Mouse (Mus musculus): Measurements from ENCODE around the gene Klhl29. TPM values are rescaled to one million over a fixed set of nuclear protein-coding genes. Genes with fewer than 3 reads are reported as not detected.

The Klhl29 gene
- total and polyA plus RNA-seq, 3 experiments, result not detected

DNA sequence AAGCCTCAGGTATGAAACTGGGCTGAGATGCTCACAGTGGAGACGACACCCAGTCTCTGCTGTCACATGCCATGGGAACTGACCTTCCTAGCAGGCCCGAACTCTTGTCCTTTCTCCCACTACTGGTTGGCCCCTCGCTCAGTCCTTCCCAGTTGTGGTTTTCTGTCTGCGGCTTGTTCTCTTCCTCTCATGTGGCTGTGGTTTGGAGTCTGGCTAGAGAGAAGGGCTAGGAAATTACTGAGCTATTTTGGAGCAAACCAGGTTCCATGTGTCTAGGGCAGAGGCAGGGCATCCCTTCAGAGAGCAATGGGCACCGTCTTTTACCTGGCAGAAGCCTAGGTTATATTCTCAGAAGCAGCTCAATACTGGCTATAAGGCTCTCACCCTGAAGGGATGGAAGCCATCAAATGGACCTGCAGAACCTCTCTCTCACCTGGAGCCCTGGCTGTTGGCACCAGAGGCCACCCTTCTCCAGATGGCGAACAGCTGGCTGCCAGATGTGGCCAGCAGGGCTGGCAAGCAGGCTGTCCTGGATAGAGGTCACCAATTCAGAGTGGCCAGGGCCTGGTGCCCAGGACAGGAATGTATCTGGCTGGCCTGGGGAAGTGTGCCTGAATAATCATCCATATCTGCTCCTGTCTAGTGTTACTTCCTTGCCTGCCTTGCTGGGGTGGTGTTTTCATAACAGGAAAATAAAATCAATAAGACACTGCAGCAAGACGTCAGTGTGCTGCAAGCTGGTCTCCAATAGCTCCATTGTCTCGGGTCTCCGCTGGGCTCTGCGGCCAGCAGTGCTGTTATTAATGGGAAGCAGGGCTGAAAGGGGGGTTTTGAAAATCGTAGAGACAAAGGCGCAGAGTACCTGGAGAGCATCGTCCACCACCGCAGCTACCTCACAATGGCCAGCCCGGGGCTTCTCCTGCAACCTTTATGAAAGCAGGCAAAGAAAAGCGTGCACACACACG is 167.3 kb downstream of the Klhl29 start:
- Histone ChIP-seq H3K4me3 (ENCODE audit: control insufficient read depth in 1 of 2, insufficient read depth in 1 of 2, low read depth in 2 of 2, low read length in 2 of 2) (no peak overlapping the region), H3K36me3 (ENCODE audit: control insufficient read depth in 1 of 2, insufficient read depth in 2 of 2, low read length in 2 of 2) (no peaks in the 10 kb centered on the region), H3K27ac (ENCODE audit: control insufficient read depth, low read depth, low read length) (no peak overlapping the region), H3K27me3 (ENCODE audit: control insufficient read depth in 1 of 2, insufficient read depth in 2 of 2, low read length in 2 of 2) (no peaks in the 10 kb centered on the region), H3K4me1 (ENCODE audit: control insufficient read depth in 1 of 2, insufficient read depth in 2 of 2, low read length in 2 of 2) (no peaks in the 10 kb centered on the region), H3K79me2 (ENCODE audit: control insufficient read depth, insufficient read depth, low read length, poor library complexity) (no peaks in the 10 kb centered on the region), H3K9me3 (replicated peaks; ENCODE audit: insufficient read depth, low read length) (no peaks in the 10 kb centered on the region), H3K9ac (ENCODE audit: control insufficient read depth, low read depth, low read length, poor library complexity, severe bottlenecking) (no peak overlapping the region)
- TF ChIP-seq GABPA (IDR thresholded peaks at IDR 0.05; ENCODE audit: low read depth, low read length) (no peak), CTCF (IDR thresholded peaks at IDR 0.05 in 2 of 3, conservative IDR thresholded peaks at IDR 0.05 in 1 of 3; ENCODE audit: control insufficient read depth in 1 of 3, insufficient read depth in 1 of 3, low read depth in 2 of 3, low read length in 3 of 3, poor library complexity in 1 of 3, severe bottlenecking in 1 of 3) (no peak), CHD2 (IDR thresholded peaks at IDR 0.05; ENCODE audit: low read length) (no peak), ZMIZ1 (IDR thresholded peaks at IDR 0.05; ENCODE audit: low read depth, low read length) (no peak)
- DNase-seq (ENCODE audit: low read depth, low spot score), result no peak

DNA sequence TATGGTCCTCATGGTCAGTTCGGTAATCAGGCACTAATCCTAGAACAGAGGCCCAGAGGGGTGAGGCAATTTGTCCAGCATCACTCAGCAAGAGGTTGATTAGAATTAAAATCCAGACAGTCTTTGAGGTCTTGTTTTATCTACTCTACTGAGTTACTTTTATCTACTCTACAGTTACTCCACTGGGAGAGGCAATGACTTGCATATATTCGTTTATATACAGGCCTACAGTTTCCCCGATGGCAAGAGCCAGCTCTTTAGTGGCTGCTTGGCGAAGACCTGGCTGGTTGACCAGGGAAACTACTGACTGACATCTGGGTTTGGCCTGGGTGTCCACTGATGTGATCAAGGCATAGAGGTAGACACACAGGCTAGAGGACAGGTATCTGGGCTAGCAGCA is 168.3 kb downstream of the Klhl29 start:
- TF ChIP-seq BHLHE40 (IDR thresholded peaks at IDR 0.05; ENCODE audit: borderline replicate concordance, low read depth, low read length) (no peak), MEF2A (IDR thresholded peaks at IDR 0.05; ENCODE audit: extremely low read depth, insufficient replicate concordance, low read depth, low read length, poor library complexity, severe bottlenecking) (no peak), NRF1 (IDR thresholded peaks at IDR 0.05; ENCODE audit: insufficient read depth, low read depth, low read length, poor library complexity, severe bottlenecking) (no peak), ZC3H11A (IDR thresholded peaks at IDR 0.05; ENCODE audit: low read depth, low read length) (no peak), RAD21 (IDR thresholded peaks at IDR 0.05; ENCODE audit: low read depth, low read length) (no peak), USF1 (IDR thresholded peaks at IDR 0.05; ENCODE audit: low read depth, low read length) (no peak), E2F4 (IDR thresholded peaks at IDR 0.05; ENCODE audit: borderline replicate concordance, low read depth, low read length) (no peak), CHD2 (IDR thresholded peaks at IDR 0.05; ENCODE audit: low read length) (no peak), NELFE (IDR thresholded peaks at IDR 0.05; ENCODE audit: low read depth, low read length) (no peak), SIN3A (IDR thresholded peaks at IDR 0.05; ENCODE audit: low read length) (no peak), ZKSCAN1 (IDR thresholded peaks at IDR 0.05; ENCODE audit: low read depth, low read length) (no peak), MYC (IDR thresholded peaks at IDR 0.05; ENCODE audit: low read depth, low read length) (no peak), KAT2A (conservative IDR thresholded peaks at IDR 0.05; ENCODE audit: low read depth, low read length) (no peak), MXI1 (IDR thresholded peaks at IDR 0.05; ENCODE audit: low read depth, low read length) (no peak), SMC3 (IDR thresholded peaks at IDR 0.05; ENCODE audit: low read depth, low read length) (no peak), GATA1 (IDR thresholded peaks at IDR 0.05; ENCODE audit: low read depth, low read length) (no peak), CTCF (IDR thresholded peaks at IDR 0.05 in 2 of 3, conservative IDR thresholded peaks at IDR 0.05 in 1 of 3; ENCODE audit: control insufficient read depth in 1 of 3, insufficient read depth in 1 of 3, low read depth in 2 of 3, low read length in 3 of 3, poor library complexity in 1 of 3, severe bottlenecking in 1 of 3) (no peak)
- Histone ChIP-seq H3K79me2 (ENCODE audit: control insufficient read depth, insufficient read depth, low read length, poor library complexity) (no peaks in the 10 kb centered on the region), H3K27me3 (ENCODE audit: control insufficient read depth in 1 of 2, insufficient read depth in 2 of 2, low read length in 2 of 2) (no peaks in the 10 kb centered on the region), H3K9ac (ENCODE audit: control insufficient read depth, low read depth, low read length, poor library complexity, severe bottlenecking) (no peak overlapping the region), H3K4me1 (ENCODE audit: control insufficient read depth in 1 of 2, insufficient read depth in 2 of 2, low read length in 2 of 2) (no peaks in the 10 kb centered on the region), H3K9me3 (replicated peaks; ENCODE audit: insufficient read depth, low read length) (no peaks in the 10 kb centered on the region), H3K4me3 (ENCODE audit: control insufficient read depth in 1 of 2, insufficient read depth in 1 of 2, low read depth in 2 of 2, low read length in 2 of 2) (no peak overlapping the region), H3K27ac (ENCODE audit: control insufficient read depth, low read depth, low read length) (no peak overlapping the region), H3K36me3 (ENCODE audit: control insufficient read depth in 1 of 2, insufficient read depth in 2 of 2, low read length in 2 of 2) (no peaks in the 10 kb centered on the region)
- DNase-seq (ENCODE audit: low read depth, low spot score), result no peak
